ENCODE assay signal across 8 mouse cellular contexts in the genomic region with DNA sequence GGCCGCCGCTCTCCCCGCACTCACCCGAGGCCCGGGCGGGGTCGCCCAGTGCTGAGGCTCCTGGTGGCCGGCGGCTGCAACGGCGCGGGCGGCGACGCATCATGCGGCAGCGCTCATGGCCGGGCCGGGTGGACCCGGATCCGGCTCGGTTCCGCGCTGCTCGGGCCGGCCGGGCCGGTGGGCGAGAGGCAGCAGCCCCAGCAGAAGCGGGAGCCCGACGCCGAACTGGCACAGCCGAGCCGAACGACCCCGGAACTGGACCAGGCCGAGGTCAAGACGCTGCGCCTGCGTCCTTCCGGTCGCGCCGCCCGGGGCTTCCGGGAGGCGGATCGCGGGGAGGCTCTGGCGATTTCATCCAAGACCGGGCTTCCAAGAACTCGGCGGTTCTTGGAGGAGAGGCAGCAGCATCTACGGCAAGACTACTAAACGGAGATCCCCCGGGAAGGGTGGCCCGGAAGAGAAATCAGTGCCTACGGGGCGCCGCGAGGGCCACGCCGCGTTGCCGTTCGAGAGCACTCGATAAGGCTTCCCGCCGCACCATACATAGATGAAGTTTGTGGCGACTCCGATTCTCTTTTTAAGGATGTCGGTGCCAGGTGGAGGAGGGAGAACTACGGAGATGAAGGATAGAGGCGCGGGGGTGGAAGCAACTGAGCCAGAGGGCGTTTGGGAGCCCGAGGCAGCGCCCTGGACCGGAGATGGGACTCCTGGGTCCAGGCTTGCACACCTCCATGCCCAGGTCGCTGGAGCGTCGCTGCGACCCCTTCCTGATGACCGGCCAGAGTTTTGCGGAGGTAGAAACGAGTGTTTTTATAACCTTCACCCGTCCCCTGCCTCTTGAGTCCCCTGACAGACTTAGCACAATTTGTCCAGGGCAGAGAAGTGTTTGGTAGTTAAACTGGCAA. TPM values are rescaled to one million over a fixed set of nuclear protein-coding genes. Genes with fewer than 3 reads are reported as not detected.
DNase-seq lines count a peak whose midpoint lies in the region; ATAC-seq lines count a peak whose summit lies in the region.

Gene Zdhhc7, minus strand, starts transcription at position 415 of the 905 bp plus-strand sequence.

- no peaks in the 10 kb centered on the region for H3K36me3 ChIP-seq in hindbrain, embryonic 12.5 days

- peak within 1 kb of the TSS; percentile 99 for H3K4me3 ChIP-seq in hindbrain, embryonic 12.5 days

- peak within 1 kb of the TSS; percentile 90 for H3K27ac ChIP-seq in hindbrain, embryonic 12.5 days

- ATAC-seq in hindbrain, embryonic 12.5 days (ENCODE audit: low FRiP score) = peak; percentile 81

- peak; percentile 87 for DNase-seq in MN1 (ENCODE audit: low spot score)
- DNase-seq in cerebellum, adult 9-11 months = peak; percentile 84
- DNase-seq in frontal cortex, postnatal 14 days (ENCODE audit: low spot score in 2 of 2) = peak; percentile 74
- peak; percentile 81 to 87 for DNase-seq in layer of hippocampus, postnatal 14 days (ENCODE audit: low spot score in 2 of 2)
- peak; percentile 88 for DNase-seq in lung, postnatal 10 days
- peak; percentile 81 for DNase-seq in ovary, postnatal 36 days (ENCODE audit: low spot score)
- peak; percentile 80 for DNase-seq in thymus, postnatal 14 days

- peak within 1 kb of the TSS; percentile 95 for H3K4me2 ChIP-seq in hindbrain, embryonic 12.5 days (replicated peaks)

- H3K9me3 ChIP-seq in hindbrain, embryonic 12.5 days (replicated peaks) = no peaks in the 10 kb centered on the region

- peaks cover 28% of the 10 kb centered on the region for H3K4me1 ChIP-seq in hindbrain, embryonic 12.5 days

- peak within 1 kb of the TSS; percentile 95 for H3K9ac ChIP-seq in hindbrain, embryonic 12.5 days

- WGBS in hindbrain, embryonic 12.5 days = under 1% methylated on average over 87 of the region's 88 CpGs

- no peaks in the 10 kb centered on the region for H3K27me3 ChIP-seq in hindbrain, embryonic 12.5 days

RNA-seq across cellular contexts. Expression of gene Zdhhc7, which starts in this region (rescaled TPM):
- 30.6 and 36.8 TPM in 2 replicates for polyA plus RNA-seq in hindbrain, embryonic 12.5 days (2016; fragmentation: Nextera tagmentation; extraction: Ambion mirVana)
- 10 to 100 TPM; 39.1 to 42.1 TPM for total RNA-seq in layer of hippocampus, postnatal 14 days (2021)

Comparison
In these comparisons a context has a peak if more than half of its experiments do, and no peak if none do; other contexts are left out.
1. Peak in every context shown above with its lines: DNase-seq, ATAC-seq, H3K4me3 ChIP-seq and H3K27ac ChIP-seq.